Mouse (Mus musculus) c-Kit-negative CD71-positive TER-119-positive erythroid progenitor cells, embryonic 14.5 days (primary cell): ENCODE results near the gene Cdk5r1.

ENCODE experiments used
- DNase-seq: peaks from one replicate; pipeline ENCODE4 v3.0.0-alpha.2; 2013; ENCODE audit warnings: low read depth, low spot score

Gene Cdk5r1

DNA sequence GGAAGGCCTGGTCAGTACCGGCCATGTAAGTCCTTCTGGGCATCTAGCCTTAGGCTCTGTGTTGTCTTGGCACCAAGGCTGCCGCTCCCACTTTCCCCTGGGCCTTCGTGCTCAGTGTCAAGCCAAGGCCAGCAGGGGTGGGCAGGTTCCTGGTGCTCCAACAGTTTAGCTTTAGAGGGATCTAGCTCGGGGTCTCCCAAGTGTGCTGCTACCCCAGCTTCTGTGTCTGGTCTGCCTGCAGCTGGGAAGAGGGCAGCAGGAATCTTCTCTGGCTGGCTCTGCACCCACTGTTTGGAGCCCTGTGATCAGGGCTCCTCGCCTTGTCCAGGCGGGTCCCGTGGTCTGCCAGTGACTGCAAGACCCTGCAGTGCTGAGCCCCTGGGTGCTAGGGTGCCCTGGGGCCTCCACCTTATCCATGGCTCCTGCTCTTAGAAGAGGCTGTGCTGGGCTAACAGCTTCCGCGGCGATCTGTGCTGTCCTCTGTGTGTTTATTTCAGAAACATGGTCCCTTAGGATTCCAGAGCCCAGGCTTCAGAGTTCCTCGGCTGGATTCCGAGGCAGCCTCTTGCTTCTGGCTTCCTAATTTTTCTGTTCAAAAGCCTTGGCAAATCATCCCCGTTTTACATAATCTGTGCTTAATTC is 4.7 kb downstream of the Cdk5r1 start:
- DNase-seq = no peak

DNA sequence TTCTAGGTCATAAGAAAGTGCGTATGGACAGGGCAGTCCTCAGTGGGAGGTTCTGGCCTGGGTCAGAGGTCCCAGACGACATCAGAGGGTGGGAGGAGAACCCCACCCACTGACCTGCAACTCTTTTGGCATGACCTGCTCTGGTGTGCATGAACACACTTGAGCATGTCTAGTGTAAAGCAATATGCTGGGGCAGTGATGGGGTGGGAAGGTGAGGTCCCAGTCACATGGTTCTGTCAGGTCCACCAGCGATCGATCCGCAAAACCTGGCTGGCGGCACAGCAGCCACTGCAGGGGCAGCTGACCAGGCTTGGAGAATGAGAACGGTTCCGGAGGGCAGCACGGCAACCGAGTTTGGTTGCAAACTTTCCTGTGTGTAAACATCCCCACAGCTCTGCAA is 5.5 kb downstream of the Cdk5r1 start:
- DNase-seq = no peak

DNA sequence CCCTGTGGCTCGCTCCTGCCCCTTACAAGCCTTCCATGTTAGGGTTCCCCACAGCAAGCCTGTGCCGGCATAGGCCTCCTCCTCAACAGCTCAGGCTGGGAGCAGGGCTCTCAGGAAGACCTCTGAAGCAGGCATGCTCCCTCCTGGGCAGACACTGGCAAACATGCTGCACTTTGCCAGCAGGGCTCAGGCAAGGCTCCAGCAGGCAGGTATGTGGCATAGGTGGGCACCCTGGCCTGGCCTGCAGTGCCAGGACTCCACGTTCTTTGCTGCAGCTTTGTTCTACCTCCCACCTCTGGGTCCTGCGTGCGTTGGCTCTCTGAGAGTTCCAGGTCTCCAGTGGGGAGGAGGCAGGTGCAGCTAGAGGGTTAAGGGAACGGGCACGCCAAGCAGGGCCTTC is 6.1 kb downstream of the Cdk5r1 start:
- no peak for DNase-seq

DNA sequence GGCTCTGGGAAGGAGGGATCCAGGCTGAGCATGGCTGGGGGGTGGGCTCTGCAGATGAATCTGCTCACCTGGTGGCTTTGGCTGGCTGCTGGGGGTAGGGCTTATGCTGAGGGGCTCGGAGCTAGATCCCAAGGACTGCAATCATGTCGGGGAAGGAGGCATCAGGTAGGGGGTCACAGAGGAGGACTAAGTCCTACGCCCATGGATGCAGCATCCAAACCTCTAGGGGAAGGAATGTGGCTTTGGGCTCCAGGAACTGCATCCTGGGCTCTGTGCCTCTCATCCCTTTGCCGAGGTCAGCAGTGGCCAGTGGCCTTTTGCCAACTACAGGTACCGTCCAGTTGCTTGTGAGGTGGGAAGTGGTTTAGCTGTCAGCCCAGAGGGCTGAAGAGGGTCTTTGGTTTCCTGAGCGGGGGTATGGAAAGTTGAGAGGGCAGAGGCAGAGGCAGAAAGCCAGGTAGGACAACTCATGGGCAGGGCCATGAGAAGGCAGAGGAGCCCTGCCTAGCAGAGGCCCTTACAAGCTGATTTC is 6.8 kb downstream of the Cdk5r1 start:
- DNase-seq = no peak

DNA sequence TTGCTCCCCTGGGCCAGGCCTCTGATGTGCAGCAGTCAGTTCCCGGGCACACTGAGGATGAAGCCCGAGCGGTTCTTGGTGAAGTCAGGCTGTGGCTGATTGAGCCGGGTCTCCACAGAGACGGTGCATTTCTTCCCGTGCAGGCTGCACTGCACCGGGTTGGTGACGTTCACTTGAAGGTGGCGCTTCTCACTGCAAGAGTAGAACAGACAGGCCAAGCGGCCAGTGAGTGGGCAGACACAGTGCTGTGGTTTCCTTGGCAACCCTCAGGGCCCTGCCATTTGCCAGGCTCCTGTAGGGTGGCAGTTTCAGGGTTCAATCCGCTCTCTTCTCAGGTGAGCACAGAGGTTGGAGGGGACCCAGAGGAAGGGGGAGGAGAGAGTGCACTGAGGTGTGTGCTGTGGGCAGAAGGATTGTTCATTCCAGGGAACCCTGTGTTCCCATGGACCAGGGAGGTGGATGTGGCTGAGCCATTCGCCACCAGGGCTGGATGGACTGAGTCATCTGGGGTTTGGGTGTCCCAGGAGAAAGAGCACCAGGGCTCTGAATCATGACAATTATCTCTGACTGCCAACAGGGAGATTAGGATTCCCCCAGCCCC is 7.5 kb downstream of the Cdk5r1 start:
- DNase-seq = no peak

DNA sequence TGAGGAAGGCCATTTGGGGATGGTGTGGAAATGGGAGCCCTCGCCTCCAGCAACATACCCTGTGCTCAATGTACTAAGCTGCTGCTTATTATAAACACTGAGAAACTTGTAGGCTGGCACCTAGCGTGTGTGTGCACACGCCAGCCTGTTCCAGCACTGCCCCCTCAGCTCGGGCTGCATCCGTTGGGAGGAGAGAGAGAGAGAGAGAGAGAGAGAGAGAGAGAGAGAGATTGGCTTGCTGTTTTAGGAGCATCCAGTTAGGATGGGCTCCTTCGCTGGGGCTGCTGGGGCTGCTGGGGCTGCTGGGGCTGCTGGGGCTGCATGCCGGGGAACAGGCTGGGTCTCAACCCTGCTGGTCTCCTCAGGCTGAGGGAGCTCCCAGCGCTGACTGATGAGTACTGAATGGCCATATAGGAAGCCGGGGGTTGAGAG is 8.3 kb downstream of the Cdk5r1 start:
- DNase-seq = no peak

DNA sequence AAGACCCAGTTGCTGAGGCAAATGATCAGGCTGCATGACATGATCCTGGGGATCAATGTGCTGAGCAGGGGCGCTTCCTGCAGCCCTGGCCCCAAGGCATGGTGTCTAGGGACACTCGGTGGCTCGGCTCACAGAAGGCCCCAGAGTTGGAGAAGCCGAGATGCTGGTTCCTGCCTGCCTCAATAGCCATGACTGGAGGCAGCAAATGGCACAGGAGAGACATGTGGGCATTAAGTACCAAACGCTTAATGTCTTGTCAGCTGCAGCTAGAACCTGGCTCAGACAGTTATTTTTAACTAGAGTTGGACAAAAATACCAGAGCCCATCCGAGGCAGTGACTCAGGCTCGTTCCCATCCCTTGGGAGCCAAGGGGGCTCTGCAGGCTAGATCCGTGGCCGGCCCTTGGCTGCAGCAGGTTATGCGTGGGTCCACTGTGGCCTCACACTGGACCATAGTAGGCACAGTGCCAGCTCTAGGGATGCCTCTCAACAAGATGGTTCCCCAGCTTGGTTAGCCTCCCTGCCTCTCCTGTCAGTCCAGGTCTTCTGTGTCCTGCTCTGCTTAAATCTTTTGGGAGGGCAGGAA is 8.9 kb downstream of the Cdk5r1 start:
- no peak for DNase-seq

DNA sequence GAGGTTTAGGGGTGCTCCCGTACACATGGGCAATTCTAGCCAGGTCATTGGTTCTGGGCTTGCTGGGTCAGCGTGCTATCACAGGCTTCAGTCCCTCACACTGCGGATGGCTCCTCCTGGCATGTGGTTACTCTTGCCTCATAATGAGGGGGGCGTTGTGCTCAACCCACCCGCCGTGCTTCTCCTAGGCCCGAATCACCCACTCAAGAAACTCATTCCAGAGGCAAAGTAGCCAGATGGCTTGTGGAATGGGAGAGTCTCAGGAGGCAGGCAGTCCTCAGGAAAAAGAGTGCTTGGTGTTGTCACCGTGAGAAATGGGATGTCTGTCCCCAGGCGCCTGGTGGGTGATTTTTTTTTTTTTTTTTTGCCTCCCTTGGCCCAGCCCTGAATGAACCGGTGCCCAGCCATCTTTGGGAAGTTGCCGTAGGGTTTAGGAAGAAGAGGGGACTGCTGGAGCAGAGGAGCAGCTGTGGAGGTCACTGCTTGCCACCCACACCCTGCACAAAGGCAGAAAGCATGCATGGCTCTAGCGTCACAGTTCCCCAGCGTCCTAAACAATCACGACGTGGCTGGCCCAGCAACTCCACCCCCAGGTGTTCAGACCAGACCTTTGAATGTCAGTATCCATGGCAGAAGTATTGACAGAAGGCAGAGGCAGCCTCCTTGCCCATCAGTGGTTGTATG is 11.2 kb downstream of the Cdk5r1 start:
- DNase-seq = no peak

DNA sequence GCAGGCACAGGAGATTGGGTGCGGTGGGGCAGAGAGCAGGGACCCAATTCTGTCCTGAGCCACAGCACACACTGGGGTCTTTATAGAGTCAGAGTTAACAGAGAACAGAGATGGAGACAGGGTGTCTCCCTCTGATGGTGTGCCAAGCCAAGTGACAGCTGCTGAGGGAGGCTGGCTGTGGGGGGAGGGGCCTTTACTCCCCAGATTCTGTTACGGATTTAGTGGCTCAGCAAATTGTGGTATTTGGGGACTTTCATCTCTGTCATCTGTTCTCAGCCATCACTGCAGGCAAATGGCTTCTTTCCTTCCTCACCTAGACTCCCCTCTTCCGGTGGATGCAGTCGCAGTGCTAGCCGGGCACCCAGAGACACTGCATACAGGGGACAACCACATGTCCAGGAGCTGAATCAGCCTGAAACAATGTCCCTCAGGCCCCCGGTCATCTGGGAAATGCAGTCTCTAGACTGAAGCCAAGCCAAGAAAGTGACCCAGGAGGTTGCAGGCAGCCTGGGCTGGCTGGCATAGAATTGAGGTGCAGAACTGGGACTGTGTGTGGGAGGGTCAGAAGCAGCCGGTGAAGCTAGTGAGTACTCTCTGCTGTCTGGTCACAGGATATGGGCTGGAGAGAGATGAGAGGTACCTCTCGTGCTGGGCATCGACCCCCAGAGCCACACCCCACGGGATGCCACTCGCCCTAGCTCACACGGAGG is 12.5 kb downstream of the Cdk5r1 start:
- no peak for DNase-seq

DNA sequence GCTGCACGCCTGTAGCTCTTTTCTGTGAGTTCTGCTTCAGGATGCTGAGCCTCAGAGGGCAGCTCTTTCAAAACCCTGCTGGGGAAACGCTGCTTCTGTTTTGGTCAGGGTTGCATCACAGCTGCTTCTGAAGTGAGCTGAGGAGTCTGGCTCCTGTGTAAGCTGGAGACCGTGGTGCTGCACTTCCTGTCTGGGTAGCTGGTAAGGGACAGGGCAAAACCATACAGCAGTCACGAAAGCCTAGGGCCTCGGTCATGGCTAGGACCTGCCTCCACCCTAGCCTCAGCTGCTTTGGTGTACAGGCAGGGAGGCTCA is 13.0 kb downstream of the Cdk5r1 start:
- no peak for DNase-seq

DNA sequence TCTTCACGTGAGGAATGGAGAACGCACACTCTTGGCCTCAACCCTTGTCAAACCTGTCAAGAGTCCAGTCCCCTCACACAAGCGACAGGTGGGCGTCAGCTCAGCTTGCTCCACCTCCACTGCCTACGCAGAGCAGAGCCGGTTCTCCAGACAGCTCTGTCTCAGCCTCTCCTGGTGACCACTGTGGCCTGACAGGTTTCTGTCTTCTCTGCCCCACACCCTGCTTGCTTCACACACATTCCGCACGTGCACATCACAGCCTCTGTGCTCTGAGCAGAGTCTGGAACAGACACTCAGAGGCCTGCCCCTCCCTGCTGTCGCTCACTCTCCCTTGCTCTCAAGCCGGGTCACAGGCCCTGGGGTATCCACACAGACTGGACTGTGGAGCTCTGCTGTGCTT is 14.0 kb downstream of the Cdk5r1 start:
- no peak for DNase-seq

DNA sequence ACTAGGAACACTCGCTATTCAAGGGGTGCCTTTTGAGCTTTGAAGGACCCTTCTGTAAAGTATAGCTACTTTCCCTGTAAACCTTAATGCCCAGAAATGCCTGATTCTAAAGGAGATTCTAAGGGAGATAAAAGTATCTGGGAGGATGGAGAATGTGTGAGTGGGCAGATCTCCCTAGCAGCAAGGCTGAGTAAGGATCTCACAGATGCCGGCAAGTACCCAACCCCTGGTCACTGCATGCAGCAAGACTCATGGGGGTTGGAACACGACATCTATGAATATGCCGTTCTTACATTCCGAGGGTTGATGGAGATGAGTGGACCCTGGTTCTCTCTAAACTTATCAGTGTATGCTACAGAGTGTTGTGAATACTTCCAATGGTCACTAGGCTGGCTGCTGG is 16.4 kb downstream of the Cdk5r1 start:
- no peak for DNase-seq

DNA sequence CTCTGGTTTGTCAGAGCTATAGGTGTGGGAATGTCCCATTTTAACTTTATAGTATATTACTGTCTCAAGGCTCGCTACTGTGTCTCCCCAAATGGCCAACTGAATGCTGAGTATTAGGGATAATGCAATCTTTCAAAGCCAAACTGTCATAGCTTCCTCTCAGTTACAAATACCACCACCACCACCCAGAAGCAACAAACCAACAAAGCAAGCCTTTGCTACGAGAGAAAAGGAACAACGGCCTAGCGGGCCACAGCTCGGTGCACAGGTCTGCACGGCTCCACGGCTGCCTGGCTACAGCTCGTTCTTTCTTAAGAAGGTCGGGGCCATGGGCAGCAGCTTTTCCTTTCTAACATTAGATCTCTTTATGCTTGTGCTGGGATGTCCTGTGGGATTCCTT is 18.0 kb downstream of the Cdk5r1 start:
- DNase-seq = no peak

DNA sequence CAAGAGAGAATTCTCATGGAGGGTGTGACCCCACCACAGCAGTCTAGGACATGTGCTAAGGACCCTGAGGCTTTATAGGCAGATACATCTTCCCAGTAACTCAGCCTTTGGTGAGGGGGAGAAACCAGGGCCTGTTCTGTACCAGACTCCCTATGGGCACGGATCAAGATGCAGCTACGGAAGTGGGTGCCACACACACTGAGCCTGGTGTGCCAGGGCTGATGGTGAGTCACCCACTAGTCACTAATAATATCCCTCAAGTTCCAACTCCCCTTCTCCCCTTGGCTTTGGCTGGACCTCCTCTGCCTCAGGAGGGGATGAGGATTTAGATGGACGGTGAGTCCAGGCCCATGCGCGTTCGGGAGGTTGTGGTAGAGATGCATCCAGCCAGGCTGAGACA is 19.1 kb downstream of the Cdk5r1 start:
- DNase-seq = no peak

DNA sequence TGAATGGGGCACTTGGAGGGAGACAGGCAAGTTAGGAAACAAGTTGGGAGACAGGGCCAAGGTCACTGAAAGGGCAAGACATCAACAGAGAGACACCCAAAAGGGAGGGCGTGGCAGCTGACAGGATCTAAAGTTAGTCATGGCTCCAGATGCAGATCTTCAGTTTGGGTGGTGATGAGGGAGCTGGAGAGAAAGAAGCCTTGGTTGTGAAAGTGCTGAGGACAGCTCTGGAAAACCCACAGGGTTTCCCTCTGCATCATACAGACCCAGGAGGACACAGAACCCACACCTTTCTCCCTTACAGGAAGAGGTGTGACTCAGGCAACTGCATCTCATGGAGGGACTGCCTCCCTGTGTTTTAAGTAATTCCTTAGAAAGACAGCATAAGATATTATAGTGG is 19.8 kb downstream of the Cdk5r1 start:
- no peak for DNase-seq

DNA sequence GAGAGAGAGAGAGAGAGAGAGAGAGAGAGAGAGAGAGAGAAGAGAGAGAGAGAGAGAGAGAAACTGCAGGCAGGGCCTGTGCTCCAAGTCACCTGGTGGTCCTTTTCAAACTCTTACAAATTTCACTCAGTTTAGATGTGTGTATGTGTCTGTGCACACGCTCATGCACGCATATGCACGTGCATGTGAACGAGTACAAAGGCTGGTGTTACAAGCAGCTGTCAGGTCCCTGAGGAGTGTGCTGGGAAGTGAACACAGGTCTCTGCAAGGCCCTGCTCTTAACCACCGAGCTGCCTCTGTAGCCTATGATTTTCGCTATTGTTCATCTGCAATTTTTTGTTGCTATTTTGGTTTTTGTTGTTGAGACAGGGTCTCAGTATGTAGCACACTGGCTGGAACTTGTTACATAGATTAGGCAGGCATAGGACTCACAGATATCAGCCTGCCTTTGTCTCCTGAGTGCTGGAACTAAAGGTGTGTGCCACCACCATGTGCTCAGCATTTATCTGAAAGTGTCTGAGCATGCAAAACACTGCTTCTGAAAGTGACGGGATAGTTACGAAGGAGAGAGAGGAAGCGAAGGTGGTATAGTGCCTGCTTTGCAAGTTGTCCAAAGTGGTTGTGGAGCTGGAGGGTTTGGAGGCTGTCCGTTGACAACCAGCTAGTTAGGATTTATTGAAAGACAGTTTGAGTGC is 20.5 kb downstream of the Cdk5r1 start:
- no peak for DNase-seq

DNA sequence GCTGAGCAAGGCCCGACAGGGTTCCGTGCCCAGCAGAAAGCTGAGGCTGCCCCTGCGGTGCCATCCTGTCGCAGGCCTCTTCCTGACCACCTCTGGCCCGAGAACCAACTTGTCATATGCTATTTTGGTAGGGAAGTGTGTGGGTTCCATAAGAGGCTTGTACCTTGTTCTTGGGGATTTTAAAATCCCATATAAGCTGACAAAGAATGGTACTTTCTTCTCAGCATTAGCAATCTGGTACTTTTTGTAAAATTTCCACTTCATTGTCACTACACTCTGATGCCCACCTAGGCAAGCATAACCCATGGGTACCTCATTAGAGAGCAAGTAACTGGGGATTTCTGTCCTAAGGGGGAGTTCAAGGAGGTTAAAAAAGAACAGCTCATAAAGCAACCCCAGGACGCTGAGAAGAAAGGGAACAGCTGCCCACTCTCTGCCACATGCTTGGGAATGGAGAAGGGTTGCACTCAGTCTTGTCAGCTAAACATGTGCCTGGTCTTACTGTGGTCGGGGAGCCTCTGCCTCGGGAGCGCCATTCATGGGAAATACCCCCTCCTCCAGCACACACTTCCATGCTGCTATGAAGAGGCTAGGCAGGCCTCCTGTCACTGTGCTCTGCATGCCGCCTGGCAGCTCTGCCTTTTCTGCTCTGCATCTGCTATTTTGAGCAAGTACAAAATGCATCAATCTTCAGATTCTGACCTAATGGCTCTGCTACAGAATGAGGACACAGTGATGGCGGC is 21.7 kb downstream of the Cdk5r1 start:
- DNase-seq = no peak

DNA sequence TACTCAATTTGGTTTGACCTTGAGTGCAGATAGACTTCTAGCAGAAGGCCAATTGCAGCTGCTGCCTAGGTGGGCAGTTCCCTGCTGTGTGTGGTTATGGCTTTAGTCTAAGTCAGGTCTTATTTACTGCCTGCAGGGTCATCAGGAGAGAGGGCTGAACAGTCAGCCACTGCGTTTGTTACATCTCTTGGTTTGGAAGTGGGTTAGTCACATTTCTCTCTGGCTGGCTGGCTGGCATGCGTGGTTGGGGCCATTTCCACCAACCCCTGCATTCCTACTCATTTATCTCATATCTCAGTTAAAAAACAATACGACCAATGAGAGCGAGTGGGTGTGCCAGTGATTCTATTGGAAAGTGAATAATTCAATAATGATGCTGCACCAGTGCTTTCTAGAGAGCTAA is 22.7 kb downstream of the Cdk5r1 start:
- DNase-seq = no peak

DNA sequence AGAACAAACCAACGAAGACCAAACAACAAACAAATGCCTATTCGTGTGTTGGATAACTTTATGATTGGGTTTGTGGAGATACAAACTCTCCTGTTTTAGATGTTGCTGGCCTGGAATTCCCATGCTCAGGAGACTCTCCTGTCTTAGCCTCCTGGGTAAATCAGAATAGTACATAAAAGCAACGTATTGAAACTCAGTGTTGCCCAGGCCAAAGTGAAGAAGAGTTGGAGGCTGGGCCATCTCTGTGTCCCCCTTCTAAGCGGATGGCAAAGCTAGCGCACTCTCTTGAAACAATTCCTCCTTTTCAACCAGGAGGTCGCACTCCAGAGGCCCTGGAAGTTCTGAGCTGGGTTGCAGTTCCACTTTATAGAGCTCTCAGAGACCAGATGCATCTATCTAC is 26.5 kb downstream of the Cdk5r1 start:
- no peak for DNase-seq

DNA sequence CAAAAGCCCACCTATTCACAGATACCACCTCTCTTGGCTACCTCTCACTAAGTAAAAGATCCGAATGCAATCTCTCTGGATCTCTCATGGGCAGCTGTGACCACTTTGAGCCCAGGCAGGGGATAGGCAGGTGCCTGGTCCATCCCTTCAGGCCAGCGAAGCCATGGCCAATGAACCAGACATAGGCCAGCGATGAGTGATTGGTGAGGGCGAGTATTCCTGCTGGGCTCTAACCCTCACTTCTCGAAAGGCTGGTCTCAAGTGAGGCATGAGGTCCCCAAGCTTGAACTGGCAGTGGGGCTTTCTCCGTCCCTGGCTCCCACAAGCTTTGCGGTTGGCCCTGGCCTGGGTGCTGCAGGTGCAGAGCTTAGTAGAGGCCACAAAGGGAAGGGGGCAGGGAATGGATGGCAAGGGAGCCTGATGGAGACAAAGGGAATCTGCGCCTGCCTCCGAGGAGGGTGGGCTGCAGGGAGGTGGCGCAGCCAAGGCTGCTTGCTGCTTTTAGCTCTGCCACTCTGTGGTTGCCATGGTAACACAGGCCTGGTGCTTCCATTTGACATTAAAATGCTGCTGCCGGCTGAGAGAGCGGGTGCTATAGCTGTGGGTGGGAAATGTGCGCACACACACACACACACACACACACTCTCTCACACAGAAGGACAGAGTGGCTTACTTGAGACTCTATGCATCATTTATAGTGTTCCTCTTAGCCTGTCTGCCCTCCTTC is 27.1 kb downstream of the Cdk5r1 start:
- DNase-seq = no peak
